Mouse (Mus musculus): ENCODE results near the gene Tomm20l.
A peak's percentile ranks its signal among the peaks of the same experiment; 100 is the strongest.

Gene Tomm20l

GRCm38 (mm10) chr12:71154979-71155378 is 43.8 kb downstream of the Tomm20l start:
- no peak for DNase-seq (ENCODE audit: low read depth)

GRCm38 (mm10) chr12:71157974-71158373 is 46.7 kb downstream of the Tomm20l start:
- no peak for DNase-seq (ENCODE audit: low read depth)

- DNase-seq (ENCODE audit: low read depth): peak; percentile 71
These were observed 53.2 kb downstream of the Tomm20l start for GRCm38 (mm10) chr12:71164410-71164809.

GRCm38 (mm10) chr12:71169911-71170310 is 58.7 kb downstream of the Tomm20l start:
- no peak for DNase-seq (ENCODE audit: low read depth)
